In the genomic region with DNA sequence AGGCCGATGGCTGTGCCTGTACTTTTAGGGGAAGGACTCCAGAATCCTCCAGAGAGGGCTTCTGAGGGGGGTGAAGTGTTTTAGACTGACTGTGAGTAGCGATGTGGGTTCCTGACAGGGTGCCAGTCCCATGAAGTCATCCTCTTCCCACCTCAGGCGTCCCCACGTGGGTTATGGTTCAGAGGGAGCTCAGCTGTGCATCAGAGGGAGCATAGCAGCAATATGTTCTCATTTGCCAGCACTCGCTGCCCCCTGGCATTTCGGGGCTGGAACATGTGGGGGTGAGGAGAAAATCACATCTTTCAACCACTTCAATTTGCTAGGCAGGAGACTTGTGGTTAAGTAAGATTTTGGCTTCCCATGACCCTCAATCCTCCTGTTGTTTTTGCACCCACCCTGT, we compare ENCODE assay signal across 24 mouse cellular contexts. TPM values are rescaled to one million over a fixed set of nuclear protein-coding genes. Genes with fewer than 3 reads are reported as not detected.
"Had no signal": no experiment of that assay in that cellular context is flagged by ENCODE, and none has a peak within 500 bp of the region (broad histone marks: within the 10 kb centered on the region; RNA-seq: fewer than 3 reads in every experiment).

No protein-coding gene starts in this region.

- DNase-seq: gastrocnemius, postnatal 14 days; gastrocnemius, postnatal 36 days; heart, adult 11 months; heart, adult 2 months; heart, postnatal 14 days; heart, postnatal 36 days; kidney, adult 11 months; kidney, adult 2 months; kidney, adult 9 months; kidney, postnatal 14 days; kidney, postnatal 36 days; layer of hippocampus, adult 9-11 months; layer of hippocampus, postnatal 36 days; left cerebral cortex, postnatal 4 days had no signal

- H3K4me3 ChIP-seq: heart, adult 2 months; heart, embryonic 13.5 days; heart, embryonic 15.5 days; kidney, embryonic 15.5 days; limb, embryonic 13.5 days; limb, embryonic 15.5 days; liver, embryonic 12.5 days had no signal

- H3K4me1 ChIP-seq: heart, embryonic 15.5 days; kidney, embryonic 15.5 days; limb, embryonic 13.5 days; limb, embryonic 15.5 days; liver, embryonic 12.5 days had no signal

RNA-seq across cellular contexts. Expression of a gene that starts 40.1 kb away (rescaled TPM):
- polyA plus RNA-seq: heart, embryonic 15.5 days; large intestine, adult 2 months; limb, embryonic 11.5 days; liver, adult 2 months; liver, embryonic 12.5 days; liver, embryonic 14.5 days had no signal
